Comparison of ENCODE assay signal across 9 mouse cellular contexts in the genomic region with DNA sequence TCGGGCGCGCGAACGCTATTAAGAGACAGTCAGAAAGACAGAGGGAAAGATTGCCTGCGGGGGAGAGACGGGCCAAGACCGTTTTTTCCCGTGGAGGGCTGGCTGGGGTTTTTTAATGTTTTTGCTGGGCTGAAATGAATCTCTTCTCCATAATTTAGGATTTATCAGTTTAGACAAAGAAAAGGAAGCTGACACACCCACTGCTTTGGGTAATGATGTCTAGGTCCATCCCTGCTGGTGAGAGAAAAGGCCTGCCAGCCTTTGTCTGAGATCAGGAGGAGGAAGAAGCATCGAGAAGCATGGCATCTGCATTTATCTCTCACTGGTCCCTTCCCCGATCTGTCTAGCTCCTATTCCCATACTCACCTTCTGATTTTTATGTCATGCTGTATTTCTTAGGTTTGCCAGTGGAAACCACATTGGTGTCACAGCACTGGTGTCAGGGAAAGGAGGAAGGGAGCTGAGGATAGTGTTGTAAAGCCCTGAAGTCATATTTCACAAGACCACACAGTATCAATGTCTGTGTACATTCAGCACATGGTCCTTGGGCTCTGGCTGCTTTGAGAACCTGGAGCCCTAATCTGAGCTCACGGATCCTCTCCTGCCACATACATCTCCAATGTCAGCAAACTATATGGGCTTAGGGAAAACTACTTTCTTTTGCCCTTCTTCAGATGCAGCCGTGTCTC.
DNase-seq lines count a peak whose midpoint lies in the region; ATAC-seq and TF ChIP-seq lines count a peak whose summit lies in the region.
"Had no signal": no experiment of that assay in that cellular context is flagged by ENCODE, and none has a peak within 500 bp of the region (broad histone marks: within the 10 kb centered on the region; RNA-seq: fewer than 3 reads in every experiment).

No protein-coding gene starts in this region.

- intact Hi-C loops in heart, postnatal 14 days (cut with DNase I): no loop called here

- ATAC-seq in heart, embryonic 15.5 days (replicated peaks; ENCODE audit: insufficient number of reproducible peaks, insufficient read depth, low FRiP score, low read depth): no peak
- peak; percentile 88 for ATAC-seq in granulocyte monocyte progenitor cell, adult 5-6 weeks (replicated peaks; ENCODE audit: poor library complexity, severe bottlenecking)
- peak; percentile 38; the same call in 1 of the 2 replicates for ATAC-seq in liver, postnatal 0 days
- ATAC-seq: Patski had no signal

- no peak for TF ChIP-seq CTCF in liver, postnatal 0 days (IDR thresholded peaks at IDR 0.05; ENCODE audit: low read depth)

- peak overlapping the region; percentile 60 for H3K27ac ChIP-seq in heart, embryonic 15.5 days
- H3K27ac ChIP-seq in liver, postnatal 0 days (ENCODE audit: low read depth): peak overlapping the region; percentile 35; the same call in 1 of the 2 replicates

- H3K36me3 ChIP-seq in heart, embryonic 15.5 days: no peaks in the 10 kb centered on the region
- no peaks in the 10 kb centered on the region for H3K36me3 ChIP-seq in liver, postnatal 0 days (replicated peaks; ENCODE audit: insufficient read depth, low read length)

- 20% methylated on average over 13 of the region's 13 CpGs for WGBS in heart, embryonic 15.5 days
- 32% methylated on average over 13 of the region's 13 CpGs for WGBS in liver, postnatal 0 days (ENCODE audit: insufficient replicate concordance)

- H3K9me3 ChIP-seq in heart, embryonic 15.5 days (replicated peaks): no peaks in the 10 kb centered on the region
- no peaks in the 10 kb centered on the region for H3K9me3 ChIP-seq in liver, postnatal 0 days (ENCODE audit: low read length)

- DNase-seq in heart, postnatal 14 days: no peak
- peak; percentile 15 for DNase-seq in ZHBTc4 (ENCODE audit: low read depth, low spot score)
- no peak for DNase-seq in liver, postnatal 0 days
- DNase-seq in frontal cortex, postnatal 36 days (ENCODE audit: low spot score in 2 of 2): no peak
- no peak for DNase-seq in natural killer cell, adult 2 months (ENCODE audit: low spot score in 2 of 2)
- no peak for DNase-seq in layer of hippocampus, adult 9-10 months (ENCODE audit: low spot score)

- peak overlapping the region; percentile 38 for H3K9ac ChIP-seq in heart, embryonic 15.5 days
- peak overlapping the region; percentile 50 for H3K9ac ChIP-seq in liver, postnatal 0 days (replicated peaks)

- H3K4me1 ChIP-seq in heart, embryonic 15.5 days (replicated peaks): peaks cover 3% of the 10 kb centered on the region; the same call in 1 of the 2 replicates
- H3K4me1 ChIP-seq in liver, postnatal 0 days (ENCODE audit: insufficient read depth): 0 out of 2 replicates have a peak, but pooled peaks cover 4% of the 10 kb centered on the region

- H3K4me3 ChIP-seq in heart, embryonic 15.5 days: peak overlapping the region; percentile 54
- H3K4me3 ChIP-seq in liver, postnatal 0 days (ENCODE audit: low read depth, low read length): peak overlapping the region; percentile 45

- TF ChIP-seq EP300 in liver, postnatal 0 days (IDR thresholded peaks at IDR 0.05; ENCODE audit: low read depth): no peak

- peak overlapping the region; percentile 71 for H3K4me2 ChIP-seq in heart, embryonic 15.5 days
- H3K4me2 ChIP-seq in liver, postnatal 0 days (ENCODE audit: low read depth, low read length): peak overlapping the region; percentile 61

- no peaks in the 10 kb centered on the region for H3K27me3 ChIP-seq in heart, embryonic 15.5 days
- H3K27me3 ChIP-seq in liver, postnatal 0 days (ENCODE audit: insufficient read depth, low read length): no peaks in the 10 kb centered on the region
- H3K27me3 ChIP-seq: Patski had no signal
